Mouse (Mus musculus): ENCODE data around the gene Tomm70a.
"Not testable (repeated sequence)": the region's sequence is repeated elsewhere in the genome, so short reads cannot be mapped to it uniquely, and the experiment has no call there.

Gene Tomm70a

GRCm38 (mm10) chr16:57151437-57151836 lies 29.9 kb downstream of the Tomm70a start:
- DNase-seq (ENCODE audit: low spot score), result no peak

- DNase-seq (ENCODE audit: low spot score), result no peak
Measured at GRCm38 (mm10) chr16:57155899-57156298, 34.4 kb downstream of the Tomm70a start.

GRCm38 (mm10) chr16:57157076-57157475 lies 35.6 kb downstream of the Tomm70a start:
- DNase-seq (ENCODE audit: low spot score), result no peak

GRCm38 (mm10) chr16:57157728-57158127 lies 36.2 kb downstream of the Tomm70a start:
- no peak for DNase-seq (ENCODE audit: low spot score)

GRCm38 (mm10) chr16:57159835-57160234 lies 38.3 kb downstream of the Tomm70a start:
- DNase-seq (ENCODE audit: low spot score), result no peak

GRCm38 (mm10) chr16:57162841-57163240 lies 41.3 kb downstream of the Tomm70a start:
- DNase-seq (ENCODE audit: low spot score), result no peak

GRCm38 (mm10) chr16:57163694-57164093 lies 42.2 kb downstream of the Tomm70a start:
- no peak for DNase-seq (ENCODE audit: low spot score)

GRCm38 (mm10) chr16:57165157-57165556 lies 43.7 kb downstream of the Tomm70a start:
- no peak for DNase-seq (ENCODE audit: low spot score)

- no peak for DNase-seq (ENCODE audit: low spot score)
Measured at GRCm38 (mm10) chr16:57166086-57166485, 44.6 kb downstream of the Tomm70a start.

- DNase-seq (ENCODE audit: low spot score), result peak; percentile 83
Measured at GRCm38 (mm10) chr16:57166611-57167513, 45.4 kb downstream of the Tomm70a start, which contains the start of gene Nit2. Nit2 (minus strand) TSS chr16:57167341.

GRCm38 (mm10) chr16:57167514-57167912 lies 46.0 kb downstream of the Tomm70a start:
- no peak for DNase-seq (ENCODE audit: low spot score)

GRCm38 (mm10) chr16:57168236-57168635 lies 46.7 kb downstream of the Tomm70a start:
- no peak for DNase-seq (ENCODE audit: low spot score)

GRCm38 (mm10) chr16:57171161-57171560 lies 49.7 kb downstream of the Tomm70a start:
- DNase-seq (ENCODE audit: low spot score), result no peak

- DNase-seq (ENCODE audit: low spot score), result no peak
Measured at GRCm38 (mm10) chr16:57171570-57171969, 50.1 kb downstream of the Tomm70a start.

- not testable (repeated sequence) for DNase-seq (ENCODE audit: low spot score)
Measured at GRCm38 (mm10) chr16:57174480-57174879, 53.0 kb downstream of the Tomm70a start.

GRCm38 (mm10) chr16:57175751-57176150 lies 54.2 kb downstream of the Tomm70a start:
- DNase-seq (ENCODE audit: low spot score), result no peak

GRCm38 (mm10) chr16:57176276-57176675 lies 54.8 kb downstream of the Tomm70a start:
- peak; percentile 51 for DNase-seq (ENCODE audit: low spot score)

GRCm38 (mm10) chr16:57177254-57177653 lies 55.8 kb downstream of the Tomm70a start:
- DNase-seq (ENCODE audit: low spot score), result no peak

- no peak for DNase-seq (ENCODE audit: low spot score)
Measured at GRCm38 (mm10) chr16:57177664-57178063, 56.2 kb downstream of the Tomm70a start.

GRCm38 (mm10) chr16:57181180-57181579 lies 59.7 kb downstream of the Tomm70a start:
- no peak for DNase-seq (ENCODE audit: low spot score)

- DNase-seq (ENCODE audit: low spot score), result no peak
Measured at GRCm38 (mm10) chr16:57182037-57182436, 60.5 kb downstream of the Tomm70a start.

GRCm38 (mm10) chr16:57186618-57187017 lies 65.1 kb downstream of the Tomm70a start:
- no peak for DNase-seq (ENCODE audit: low spot score)

GRCm38 (mm10) chr16:57189493-57189892 lies 68.0 kb downstream of the Tomm70a start:
- no peak for DNase-seq (ENCODE audit: low spot score)

GRCm38 (mm10) chr16:57190390-57190789 lies 68.9 kb downstream of the Tomm70a start:
- no peak for DNase-seq (ENCODE audit: low spot score)
